Comparison of ENCODE assay signal across 8 mouse cellular contexts in the genomic region with DNA sequence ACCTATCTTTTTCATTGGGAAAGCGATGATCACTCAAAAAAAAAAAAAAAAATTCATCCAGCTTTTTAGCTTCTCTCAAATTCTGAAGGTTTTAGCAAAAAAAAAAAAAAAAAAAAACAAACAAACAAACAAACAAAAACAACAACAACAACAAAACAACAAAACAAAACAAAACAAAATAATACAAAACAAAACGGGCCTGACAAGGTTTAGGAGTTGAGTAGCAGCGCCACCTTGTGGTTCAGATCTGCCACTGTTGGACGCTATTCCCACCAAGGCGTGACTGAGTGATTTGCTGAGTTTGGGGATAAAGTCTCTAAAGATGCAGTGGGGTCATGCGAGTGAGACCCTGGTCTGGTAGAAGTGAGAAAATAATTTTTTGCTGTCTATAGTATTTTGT. TPM values are rescaled to one million over a fixed set of nuclear protein-coding genes. Genes with fewer than 3 reads are reported as not detected.
DNase-seq lines count a peak whose midpoint lies in the region; ATAC-seq and TF ChIP-seq lines count a peak whose summit lies in the region.

No protein-coding gene starts in this region.

- H3K4me3 ChIP-seq in kidney, adult 2 months (ENCODE audit: insufficient read depth, low read depth, low read length): no peak overlapping the region
- no peak overlapping the region for H3K4me3 ChIP-seq in kidney, embryonic 16.5 days (ENCODE audit: low read length)
- no peak overlapping the region for H3K4me3 ChIP-seq in midbrain, embryonic 15.5 days

- TF ChIP-seq POLR2A in kidney, adult 2 months (IDR thresholded peaks at IDR 0.05; ENCODE audit: low read depth, low read length): no peak

- no peak overlapping the region for H3K27ac ChIP-seq in kidney, adult 2 months (ENCODE audit: insufficient read depth, low read depth, low read length)
- H3K27ac ChIP-seq in kidney, embryonic 16.5 days (ENCODE audit: low read length): no peak overlapping the region
- no peak overlapping the region for H3K27ac ChIP-seq in midbrain, embryonic 15.5 days

- 20% methylated on average over 6 of the region's 6 CpGs for WGBS in kidney, adult 2 months
- 23% methylated on average over 6 of the region's 6 CpGs for WGBS in kidney, embryonic 16.5 days
- 28% methylated on average over 6 of the region's 6 CpGs for WGBS in midbrain, embryonic 15.5 days

- peak; percentile 48 for DNase-seq in kidney, adult 2 months
- DNase-seq in brain, adult 2 months (ENCODE audit: low read depth, low spot score): peak; percentile 69
- peak; percentile 85 for DNase-seq in induced T-regulatory cell, adult 2 months (ENCODE audit: low read depth)
- peak; percentile 11 to 59 for DNase-seq in left cerebral cortex, postnatal 36 days (ENCODE audit: low spot score in 2 of 2)
- peak; percentile 69 for DNase-seq in splenic B cell, adult 2 months (ENCODE audit: low read depth, low spot score)

- H3K9ac ChIP-seq in kidney, embryonic 16.5 days (replicated peaks; ENCODE audit: low read length): no peak overlapping the region
- no peak overlapping the region for H3K9ac ChIP-seq in midbrain, embryonic 15.5 days

- intact Hi-C loops in left cerebral cortex, postnatal 36 days (cut with DNase I): loop anchor here (2.0 kb wide), 1 partner anchor 294 kb away; no protein-coding TSS in a partner anchor

- H3K4me1 ChIP-seq in kidney, adult 2 months (ENCODE audit: control insufficient read depth, insufficient read depth, low read length): no peaks in the 10 kb centered on the region
- no peaks in the 10 kb centered on the region for H3K4me1 ChIP-seq in kidney, embryonic 16.5 days (ENCODE audit: insufficient read depth, low read length)
- no peaks in the 10 kb centered on the region for H3K4me1 ChIP-seq in midbrain, embryonic 15.5 days

- H3K36me3 ChIP-seq in kidney, adult 2 months (ENCODE audit: control insufficient read depth, insufficient read depth, low read length): no peaks in the 10 kb centered on the region
- H3K36me3 ChIP-seq in kidney, embryonic 16.5 days (ENCODE audit: insufficient read depth, low read length): no peaks in the 10 kb centered on the region
- no peaks in the 10 kb centered on the region for H3K36me3 ChIP-seq in midbrain, embryonic 15.5 days (replicated peaks)
- H3K36me3 ChIP-seq in splenic B cell, adult 2 months (ENCODE audit: control insufficient read depth, insufficient read depth, low read length, poor library complexity, severe bottlenecking): no peaks in the 10 kb centered on the region

- H3K9me3 ChIP-seq in kidney, embryonic 16.5 days (ENCODE audit: low read length): no peaks in the 10 kb centered on the region
- no peaks in the 10 kb centered on the region for H3K9me3 ChIP-seq in midbrain, embryonic 15.5 days

- no peaks in the 10 kb centered on the region for H3K27me3 ChIP-seq in kidney, adult 2 months (replicated peaks; ENCODE audit: control insufficient read depth, insufficient read depth, low read length)
- no peaks in the 10 kb centered on the region for H3K27me3 ChIP-seq in kidney, embryonic 16.5 days (ENCODE audit: insufficient read depth, low read length)
- H3K27me3 ChIP-seq in midbrain, embryonic 15.5 days (replicated peaks): no peaks in the 10 kb centered on the region
- no peaks in the 10 kb centered on the region for H3K27me3 ChIP-seq in splenic B cell, adult 2 months (ENCODE audit: control insufficient read depth, insufficient read depth, low read length, poor library complexity, severe bottlenecking)

- ATAC-seq in kidney, embryonic 16.5 days (ENCODE audit: low FRiP score, low TSS enrichment): no peak
- 0 out of 2 replicates have a peak, but pooled peaks have one; percentile 34 for ATAC-seq in erythroid progenitor cell, adult 5-6 weeks (replicated peaks; ENCODE audit: low FRiP score, poor library complexity, severe bottlenecking)
- 0 out of 2 replicates have a peak, but pooled peaks have one; percentile 52 for ATAC-seq in midbrain, embryonic 15.5 days (replicated peaks)

- TF ChIP-seq CTCF in kidney, adult 2 months (conservative IDR thresholded peaks at IDR 0.05; ENCODE audit: insufficient read depth, insufficient read length, low read depth, low read length): peak; percentile 91

- H3K4me2 ChIP-seq in kidney, embryonic 16.5 days (replicated peaks; ENCODE audit: low read depth, low read length): no peak overlapping the region
- no peak overlapping the region for H3K4me2 ChIP-seq in midbrain, embryonic 15.5 days

RNA-seq across cellular contexts. Expression of gene Cpa3, which starts 43.1 kb away (rescaled TPM):
- 0.15 and 0.34 TPM in 2 replicates for polyA plus RNA-seq in kidney, adult 2 months (2012; rRNA removed)
- 2.2 and 2.4 TPM in 2 replicates for polyA plus RNA-seq in kidney, embryonic 16.5 days (2015; fragmentation: Nextera tagmentation; extraction: Ambion mirVana)
- total RNA-seq in erythroid progenitor cell, adult 5-6 weeks (2015; ENCODE audit: low replicate concordance): 53.7 and 74.2 TPM in 2 replicates
- total RNA-seq in erythroid progenitor cell, adult 5-6 weeks (2017; ENCODE audit: low replicate concordance): 18.1 and 29.0 TPM in 2 replicates
- not detected for total RNA-seq in left cerebral cortex, postnatal 36 days (2021)
- 0.15 and 1.3 TPM in 2 replicates for polyA plus RNA-seq in midbrain, embryonic 15.5 days (2015; fragmentation: Nextera tagmentation; extraction: Ambion mirVana)

RNA-seq across cellular contexts. Expression of gene Gyg, which starts 43.8 kb away (rescaled TPM):
- polyA plus RNA-seq in kidney, adult 2 months (2012; rRNA removed): 24.0 and 29.2 TPM in 2 replicates
- polyA plus RNA-seq in kidney, embryonic 16.5 days (2015; fragmentation: Nextera tagmentation; extraction: Ambion mirVana): 46.4 and 48.0 TPM in 2 replicates
- 25.2 and 49.7 TPM in 2 replicates for total RNA-seq in erythroid progenitor cell, adult 5-6 weeks (2015; ENCODE audit: low replicate concordance)
- 10.9 and 13.2 TPM in 2 replicates for total RNA-seq in erythroid progenitor cell, adult 5-6 weeks (2017; ENCODE audit: low replicate concordance)
- 10 to 100 TPM; 29.1 to 32.9 TPM for total RNA-seq in left cerebral cortex, postnatal 36 days (2021)
- 47.3 and 48.5 TPM in 2 replicates for polyA plus RNA-seq in midbrain, embryonic 15.5 days (2015; fragmentation: Nextera tagmentation; extraction: Ambion mirVana)

Comparison
In these comparisons a context has a peak if more than half of its experiments do, and no peak if none do; other contexts are left out.
1. DNase-seq: peak in every context shown above with its lines; median percentile 85 in induced T-regulatory cell, adult 2 months; 69 in brain, adult 2 months; 69 in splenic B cell, adult 2 months; 48 in kidney, adult 2 months; 35 in left cerebral cortex, postnatal 36 days.